Mouse (Mus musculus) liver, embryonic 16.5 days (tissue): ENCODE measurements around the gene Srgap3. TPM values are rescaled to one million over a fixed set of nuclear protein-coding genes. Genes with fewer than 3 reads are reported as not detected.

Experiments used
- ATAC-seq: fragments of 200-750 bp; cut with Nextera tagmentation; 2 replicates; pipeline ENCODE4 v1.8.0; 2017; ENCODE audit warnings: low read depth, mild to moderate bottlenecking, moderate number of reproducible peaks, moderate library complexity
- H3K27ac ChIP-seq: fragments of 300-500 bp; sonication (generic); 2 replicates; pipeline ENCODE4 v1.5.1; 2014; ENCODE audit warnings: mild to moderate bottlenecking, low read length
- H3K27me3 ChIP-seq: fragments of 300-500 bp; sonication (generic); 2 replicates; pipeline ENCODE4 v1.6.1; 2014; ENCODE audit warnings: low read depth, low read length, mixed read lengths; ENCODE audit not compliant: control insufficient read depth, insufficient read depth
- H3K36me3 ChIP-seq: fragments of 300-500 bp; sonication (generic); 2 replicates; pipeline ENCODE4 v1.6.1; 2014; ENCODE audit warnings: mild to moderate bottlenecking; ENCODE audit not compliant: control insufficient read depth, insufficient read depth
- H3K4me1 ChIP-seq: fragments of 300-500 bp; sonication (generic); 2 replicates; pipeline ENCODE4 v1.6.1; 2014; ENCODE audit warnings: low read depth, low read length, mixed read lengths; ENCODE audit not compliant: control insufficient read depth
- H3K4me2 ChIP-seq: fragments of 300-500 bp; sonication (generic); 2 replicates; pipeline ENCODE4 v1.6.1; 2014; ENCODE audit warnings: low read depth, low read length, mixed read lengths
- H3K4me3 ChIP-seq: fragments of 300-500 bp; sonication (generic); 2 replicates; pipeline ENCODE4 v1.5.1; 2014; ENCODE audit warnings: low read depth, mild to moderate bottlenecking, low read length
- H3K9ac ChIP-seq: fragments of 300-500 bp; sonication (generic); 2 replicates; pipeline ENCODE4 v1.6.1; 2014; ENCODE audit warnings: low read depth, low read length
- H3K9me3 ChIP-seq: fragments of 300-500 bp; sonication (generic); replicated peaks from 2 replicates; pipeline ENCODE4 v1.6.1; 2016; ENCODE audit warnings: low read length; ENCODE audit not compliant: control insufficient read depth
- WGBS: fragments of 180-500 bp; shearing (Covaris S2); extraction: QIAGEN DNeasy Blood & Tissue Kit; methylation state at CpG from one replicate; pipeline ENCODE4 v1.1.7; 2014; ENCODE audit not compliant: insufficient replicate concordance; 5-methylcytosine and 5-hydroxymethylcytosine counted together
- polyA plus RNA-seq: library from polyadenylated mRNA; unstranded; fragments of >200 nt; fragmentation: Nextera tagmentation; extraction: Ambion mirVana; gene quantifications from 2 replicates; pipeline ENCODE4 v1.2.1, GENCODE M21; 2015

Srgap3 gene
- polyA plus RNA-seq, 1 experiment from 2014 or later: 0.22 TPM

GRCm38 (mm10) chr6:112883588-112884135, 63.4 kb downstream of the Srgap3 start:
- no peak for ATAC-seq
- Histone ChIP-seq H3K4me2 (no peak overlapping the region), H3K36me3 (no peaks in the 10 kb centered on the region), H3K27ac (no peak overlapping the region), H3K27me3 (no peaks in the 10 kb centered on the region), H3K4me1 (no peaks in the 10 kb centered on the region), H3K4me3 (no peak overlapping the region), H3K9me3 (no peaks in the 10 kb centered on the region), H3K9ac (no peak overlapping the region)
- 60% methylated on average over 5 of the region's 5 CpGs for WGBS

GRCm38 (mm10) chr6:112880048-112880534, 67.0 kb downstream of the Srgap3 start:
- no peaks in the 10 kb centered on the region for H3K9me3 ChIP-seq
- no peak for ATAC-seq
- WGBS: 47% methylated on average over 5 of the region's 5 CpGs
- no peaks in the 10 kb centered on the region for H3K36me3 ChIP-seq
- no peak overlapping the region for H3K9ac ChIP-seq
- no peaks in the 10 kb centered on the region for H3K4me1 ChIP-seq
- H3K4me2 ChIP-seq: no peak overlapping the region
- H3K27ac ChIP-seq: no peak overlapping the region
- no peaks in the 10 kb centered on the region for H3K27me3 ChIP-seq
- no peak overlapping the region for H3K4me3 ChIP-seq

- ATAC-seq: no peak
- no peak overlapping the region for H3K27ac ChIP-seq
- H3K36me3 ChIP-seq: no peaks in the 10 kb centered on the region
- no peaks in the 10 kb centered on the region for H3K4me1 ChIP-seq
- H3K27me3 ChIP-seq: no peaks in the 10 kb centered on the region
- no peak overlapping the region for H3K9ac ChIP-seq
- H3K9me3 ChIP-seq: no peaks in the 10 kb centered on the region
- H3K4me3 ChIP-seq: no peak overlapping the region
- H3K4me2 ChIP-seq: no peak overlapping the region
- WGBS: 68% methylated on average over 5 of the region's 5 CpGs
Measured at GRCm38 (mm10) chr6:112879154-112879553, 67.9 kb downstream of the Srgap3 start.

- 67% methylated on average over 9 of the region's 9 CpGs for WGBS
- ATAC-seq: no peak
- Histone ChIP-seq H3K4me1 (no peaks in the 10 kb centered on the region), H3K9me3 (no peaks in the 10 kb centered on the region), H3K4me3 (no peak overlapping the region), H3K27ac (no peak overlapping the region), H3K36me3 (no peaks in the 10 kb centered on the region), H3K9ac (no peak overlapping the region), H3K4me2 (no peak overlapping the region), H3K27me3 (no peaks in the 10 kb centered on the region)
Measured at GRCm38 (mm10) chr6:112873089-112873835, 73.8 kb downstream of the Srgap3 start.

- 54% methylated on average over 7 of the region's 7 CpGs for WGBS
- Histone ChIP-seq H3K4me3 (no peak overlapping the region), H3K9ac (no peak overlapping the region), H3K27me3 (no peaks in the 10 kb centered on the region), H3K4me1 (no peaks in the 10 kb centered on the region), H3K9me3 (no peaks in the 10 kb centered on the region), H3K36me3 (no peaks in the 10 kb centered on the region), H3K4me2 (no peak overlapping the region), H3K27ac (no peak overlapping the region)
- ATAC-seq: no peak
Measured at GRCm38 (mm10) chr6:112871241-112871780, 75.8 kb downstream of the Srgap3 start.

GRCm38 (mm10) chr6:112868197-112868957, 78.7 kb downstream of the Srgap3 start:
- no peak for ATAC-seq
- Histone ChIP-seq H3K4me1 (no peaks in the 10 kb centered on the region), H3K27ac (no peak overlapping the region), H3K27me3 (no peaks in the 10 kb centered on the region), H3K36me3 (no peaks in the 10 kb centered on the region), H3K4me2 (no peak overlapping the region), H3K9me3 (no peaks in the 10 kb centered on the region), H3K4me3 (no peak overlapping the region), H3K9ac (no peak overlapping the region)
- whole genome bisulfite sequencing: 56% methylated on average over 9 of the region's 9 CpGs

GRCm38 (mm10) chr6:112866096-112866495, 81.0 kb downstream of the Srgap3 start:
- Histone ChIP-seq H3K27me3 (no peaks in the 10 kb centered on the region), H3K4me3 (no peak overlapping the region), H3K4me1 (no peaks in the 10 kb centered on the region), H3K4me2 (no peak overlapping the region), H3K9ac (no peak overlapping the region), H3K9me3 (no peaks in the 10 kb centered on the region), H3K36me3 (no peaks in the 10 kb centered on the region), H3K27ac (no peak overlapping the region)
- WGBS: 68% methylated on average over 4 of the region's 4 CpGs
- no peak for ATAC-seq

GRCm38 (mm10) chr6:112865021-112865531, 82.0 kb downstream of the Srgap3 start:
- Histone ChIP-seq H3K27ac (no peak overlapping the region), H3K36me3 (no peaks in the 10 kb centered on the region), H3K9ac (no peak overlapping the region), H3K4me2 (no peak overlapping the region), H3K4me3 (no peak overlapping the region), H3K27me3 (no peaks in the 10 kb centered on the region), H3K4me1 (no peaks in the 10 kb centered on the region), H3K9me3 (no peaks in the 10 kb centered on the region)
- WGBS: 34% methylated on average over 6 of the region's 6 CpGs
- ATAC-seq: no peak
